Mouse (Mus musculus) MEL (cell line): ENCODE measurements around the gene Pde6b.

Experiments
- CTCF ChIP-seq, 3 experiments: IDR thresholded peaks in 2 of 3; conservative IDR thresholded peaks in 1 of 3; 2 replicates each; pipeline ENCODE4 v1.5.1; 2011 to 2012; ENCODE audit warnings: low read length in 3 of 3, low read depth in 2 of 3, mild to moderate bottlenecking in 2 of 3, improper control_type of control experiment in 1 of 3, inconsistent platforms in 1 of 3, mixed read lengths in 1 of 3, moderate library complexity in 1 of 3; ENCODE audit not compliant: control insufficient read depth in 1 of 3, insufficient read depth in 1 of 3, poor library complexity in 1 of 3, severe bottlenecking in 1 of 3
- E2F4 ChIP-seq: IDR thresholded peaks from 2 replicates; pipeline ENCODE4 v1.6.1; 2011; ENCODE audit warnings: low read depth, low read length, improper control_type of control experiment, borderline replicate concordance
- EP300 ChIP-seq, 2 experiments: IDR thresholded peaks; 2 replicates each; pipeline ENCODE4 v1.6.1; 2011; ENCODE audit warnings: improper control_type of control experiment in 2 of 2, low read length in 2 of 2, low read depth in 1 of 2, mild to moderate bottlenecking in 1 of 2
- HCFC1 ChIP-seq: IDR thresholded peaks from 2 replicates; pipeline ENCODE4 v1.6.1; 2012; ENCODE audit warnings: low read depth, mild to moderate bottlenecking, inconsistent platforms, low read length, improper control_type of control experiment, moderate library complexity
- MAX ChIP-seq: IDR thresholded peaks from 2 replicates; pipeline ENCODE4 v1.6.1; 2011; ENCODE audit warnings: low read length, improper control_type of control experiment
- MAZ ChIP-seq: IDR thresholded peaks from 2 replicates; pipeline ENCODE4 v1.6.1; 2012; ENCODE audit warnings: low read depth, mild to moderate bottlenecking, inconsistent platforms, low read length, improper control_type of control experiment
- POLR2A ChIP-seq, 2 experiments: IDR thresholded peaks; 2 replicates each; pipeline ENCODE4 v1.6.1; 2011 to 2012; ENCODE audit warnings: low read length in 2 of 2, mild to moderate bottlenecking in 2 of 2, control low read depth in 1 of 2, improper control_type of control experiment in 1 of 2, low read depth in 1 of 2, moderate library complexity in 1 of 2; ENCODE audit not compliant: control insufficient read depth in 1 of 2, insufficient read depth in 1 of 2, poor library complexity in 1 of 2
- POLR2AphosphoS2 ChIP-seq: IDR thresholded peaks from 2 replicates; pipeline ENCODE4 v1.6.1; 2011; ENCODE audit warnings: low read length, improper control_type of control experiment
- SMC3 ChIP-seq: IDR thresholded peaks from 2 replicates; pipeline ENCODE4 v1.6.1; 2011; ENCODE audit warnings: low read depth, low read length, improper control_type of control experiment
- TBP ChIP-seq: IDR thresholded peaks from 2 replicates; pipeline ENCODE4 v1.8.0; 2011; ENCODE audit warnings: low read depth, low read length, improper control_type of control experiment
- ZC3H11A ChIP-seq: IDR thresholded peaks from 2 replicates; pipeline ENCODE4 v1.6.1; 2012; ENCODE audit warnings: low read depth, mild to moderate bottlenecking, inconsistent platforms, low read length, improper control_type of control experiment
- ZKSCAN1 ChIP-seq: IDR thresholded peaks from 2 replicates; pipeline ENCODE4 v1.6.1; 2012; ENCODE audit warnings: low read depth, mild to moderate bottlenecking, inconsistent platforms, low read length, improper control_type of control experiment, moderate library complexity

- no peak for TF ChIP-seq HCFC1
- TF ChIP-seq POLR2AphosphoS2 = no peak
- TF ChIP-seq TBP = no peak
- TF ChIP-seq SMC3 = no peak
- no peak for TF ChIP-seq CTCF (IDR thresholded peaks at IDR 0.05 in 2 of 3, conservative IDR thresholded peaks at IDR 0.05 in 1 of 3; ENCODE audit: control insufficient read depth in 1 of 3, insufficient read depth in 1 of 3, low read depth in 2 of 3, low read length in 3 of 3, poor library complexity in 1 of 3, severe bottlenecking in 1 of 3)
- no peak for TF ChIP-seq E2F4
- no peak for TF ChIP-seq ZKSCAN1
- TF ChIP-seq POLR2A (IDR thresholded peaks at IDR 0.05; ENCODE audit: control insufficient read depth in 1 of 2, insufficient read depth in 1 of 2, low read depth in 1 of 2, low read length in 2 of 2, poor library complexity in 1 of 2) = no peak
- TF ChIP-seq ZC3H11A = no peak
- TF ChIP-seq MAX = no peak
- peak; percentile 50 to 56 for TF ChIP-seq EP300 (IDR thresholded peaks at IDR 0.05; ENCODE audit: low read depth in 1 of 2, low read length in 2 of 2)
- TF ChIP-seq MAZ = no peak
Measured at GRCm38 (mm10) chr5:108389744-108390143, 1.6 kb downstream of the Pde6b start.
